In the genomic region with DNA sequence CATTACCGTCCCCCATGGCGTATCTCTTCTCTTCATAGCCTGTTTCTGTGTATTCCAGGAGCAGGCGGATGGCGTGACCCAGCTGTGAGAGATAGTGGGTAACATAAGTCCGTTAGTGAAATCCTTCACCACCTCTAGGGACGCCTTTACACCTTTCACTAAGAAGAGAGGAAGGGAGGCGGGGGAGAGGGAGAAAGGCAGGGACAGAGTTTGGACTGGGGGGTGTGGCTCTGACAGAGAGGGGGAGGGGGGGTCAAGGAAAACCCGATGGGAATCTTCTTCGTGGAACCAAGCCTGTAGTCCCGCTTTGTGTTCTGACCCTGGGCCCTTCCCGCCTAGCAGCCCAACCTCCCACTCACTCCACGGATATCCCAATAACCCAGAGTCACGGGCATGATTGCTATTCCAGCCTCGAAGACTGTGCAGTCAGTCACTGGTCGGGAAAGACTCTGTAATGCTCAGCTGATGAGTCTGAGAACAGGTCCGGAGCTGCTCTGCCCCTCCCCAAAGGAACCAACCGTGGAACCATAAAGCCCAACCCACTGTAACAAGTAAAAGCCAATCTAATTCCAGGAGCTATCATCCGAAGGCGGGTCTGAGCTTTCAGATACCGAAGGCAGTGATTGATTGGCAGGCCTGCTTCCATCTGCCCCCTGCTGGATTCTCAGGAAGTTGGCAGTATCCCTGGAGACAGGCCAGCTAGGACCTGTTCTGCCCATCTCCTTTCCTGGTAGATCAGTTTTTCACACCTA, we compare ENCODE assay signal across 9 mouse cellular contexts. TPM values are rescaled to one million over a fixed set of nuclear protein-coding genes. Genes with fewer than 3 reads are reported as not detected.
DNase-seq lines count a peak whose midpoint lies in the region; ATAC-seq lines count a peak whose summit lies in the region.
"Had no signal": no experiment of that assay in that cellular context is flagged by ENCODE, and none has a peak within 500 bp of the region (broad histone marks: within the 10 kb centered on the region; RNA-seq: fewer than 3 reads in every experiment).

Gene Gstm6 (minus strand): TSS at position 511 of the 752 bp plus-strand sequence.

- WGBS in forebrain, embryonic 10.5 days: 15% methylated on average over 20 of the region's 20 CpGs
- 18% methylated on average over 20 of the region's 20 CpGs for WGBS in liver, embryonic 12.5 days (ENCODE audit: insufficient replicate concordance)
- 18% methylated on average over 20 of the region's 20 CpGs for WGBS in neural tube, embryonic 13.5 days

- H3K27ac ChIP-seq in forebrain, embryonic 10.5 days: peak within 1 kb of the TSS; percentile 68
- H3K27ac ChIP-seq in liver, embryonic 12.5 days: no peak within 1 kb of the TSS
- no peak within 1 kb of the TSS for H3K27ac ChIP-seq in neural tube, embryonic 13.5 days (replicated peaks)

- peak; percentile 67 for DNase-seq in layer of hippocampus, adult 11-12 months (ENCODE audit: low spot score)
- no peak for DNase-seq in layer of hippocampus, adult 9-10 months (ENCODE audit: low spot score)
- peak; percentile 59 for DNase-seq in forebrain, embryonic 10.5 days (ENCODE audit: extremely low spot score, low spot score)
- peak; percentile 52 to 67 for DNase-seq in kidney, adult 8-10 months
- no peak for DNase-seq in thymus, postnatal 10 days (ENCODE audit: low spot score in 2 of 2)
- no peak for DNase-seq in frontal cortex, postnatal 25 days (ENCODE audit: low spot score in 2 of 2)

- H3K4me2 ChIP-seq in liver, embryonic 12.5 days: peak within 1 kb of the TSS; percentile 45
- H3K4me2 ChIP-seq in neural tube, embryonic 13.5 days: peak within 1 kb of the TSS; percentile 52

- H3K27me3 ChIP-seq in forebrain, embryonic 10.5 days (ENCODE audit: poor library complexity, severe bottlenecking): no peaks in the 10 kb centered on the region
- H3K27me3 ChIP-seq in liver, embryonic 12.5 days (replicated peaks): no peaks in the 10 kb centered on the region
- no peaks in the 10 kb centered on the region for H3K27me3 ChIP-seq in neural tube, embryonic 13.5 days

- peak within 1 kb of the TSS; percentile 46 for H3K4me3 ChIP-seq in forebrain, embryonic 10.5 days
- H3K4me3 ChIP-seq in liver, embryonic 12.5 days: peak within 1 kb of the TSS; percentile 17; the same call in 1 of the 2 replicates
- peak within 1 kb of the TSS; percentile 27 for H3K4me3 ChIP-seq in neural tube, embryonic 13.5 days
- H3K4me3 ChIP-seq: myocyte had no signal

- peaks cover 23% of the 10 kb centered on the region for H3K4me1 ChIP-seq in forebrain, embryonic 10.5 days
- peaks cover 7% of the 10 kb centered on the region; the same call in 1 of the 2 replicates for H3K4me1 ChIP-seq in liver, embryonic 12.5 days
- H3K4me1 ChIP-seq in neural tube, embryonic 13.5 days (replicated peaks): peaks cover 33% of the 10 kb centered on the region

- H3K36me3 ChIP-seq in forebrain, embryonic 10.5 days (replicated peaks): no peaks in the 10 kb centered on the region
- H3K36me3 ChIP-seq in liver, embryonic 12.5 days: no peaks in the 10 kb centered on the region
- no peaks in the 10 kb centered on the region for H3K36me3 ChIP-seq in neural tube, embryonic 13.5 days

- H3K9ac ChIP-seq in liver, embryonic 12.5 days: no peak within 1 kb of the TSS
- H3K9ac ChIP-seq in neural tube, embryonic 13.5 days: no peak within 1 kb of the TSS

- H3K9me3 ChIP-seq in forebrain, embryonic 10.5 days: no peaks in the 10 kb centered on the region
- H3K9me3 ChIP-seq in liver, embryonic 12.5 days (replicated peaks): no peaks in the 10 kb centered on the region
- H3K9me3 ChIP-seq in neural tube, embryonic 13.5 days: no peaks in the 10 kb centered on the region

- peak; percentile 44 for ATAC-seq in liver, embryonic 12.5 days
- peak; percentile 77 for ATAC-seq in neural tube, embryonic 13.5 days (ENCODE audit: low read depth)

RNA-seq across cellular contexts. Expression of gene Gstm6, which starts in this region (rescaled TPM):
- 11.2 and 13.5 TPM in 2 replicates for polyA plus RNA-seq in forebrain, embryonic 10.5 days (2016; fragmentation: Nextera tagmentation; extraction: Ambion mirVana)
- 7.1 and 7.5 TPM in 2 replicates for polyA plus RNA-seq in liver, embryonic 12.5 days (2016; fragmentation: Nextera tagmentation; extraction: Ambion mirVana)
- polyA plus RNA-seq in neural tube, embryonic 13.5 days (2015; fragmentation: Nextera tagmentation; extraction: Ambion mirVana): 11.5 and 14.8 TPM in 2 replicates
- polyA plus RNA-seq: myocyte had no signal

Comparison
In these comparisons a context has a peak if more than half of its experiments do, and no peak if none do; other contexts are left out.
1. DNase-seq: peak in layer of hippocampus, adult 11-12 months (single experiment), forebrain, embryonic 10.5 days (single experiment) and kidney, adult 8-10 months (2 of 2); none in layer of hippocampus, adult 9-10 months (single experiment), thymus, postnatal 10 days (0 of 2) and frontal cortex, postnatal 25 days (0 of 2).
2. Peak in every context shown above with its lines, with median percentiles within 50 percentile points of each other: H3K4me3 ChIP-seq.